Mouse (Mus musculus) heart, adult 2 months (tissue): ENCODE results near the gene Dgkg.

ENCODE experiments used
- CTCF ChIP-seq: fragments of 200-600 bp; IDR thresholded peaks from 2 replicates; pipeline ENCODE4 v1.8.1; 2022; ENCODE audit warnings: antibody characterized with exemption, mild to moderate bottlenecking, moderate library complexity
- POLR2A ChIP-seq: fragments of 200-500 bp; IDR thresholded peaks from 2 replicates; pipeline ENCODE4 v1.6.1; 2011; ENCODE audit warnings: mild to moderate bottlenecking, low read depth, low read length, control low read depth; ENCODE audit not compliant: insufficient read depth

DNA sequence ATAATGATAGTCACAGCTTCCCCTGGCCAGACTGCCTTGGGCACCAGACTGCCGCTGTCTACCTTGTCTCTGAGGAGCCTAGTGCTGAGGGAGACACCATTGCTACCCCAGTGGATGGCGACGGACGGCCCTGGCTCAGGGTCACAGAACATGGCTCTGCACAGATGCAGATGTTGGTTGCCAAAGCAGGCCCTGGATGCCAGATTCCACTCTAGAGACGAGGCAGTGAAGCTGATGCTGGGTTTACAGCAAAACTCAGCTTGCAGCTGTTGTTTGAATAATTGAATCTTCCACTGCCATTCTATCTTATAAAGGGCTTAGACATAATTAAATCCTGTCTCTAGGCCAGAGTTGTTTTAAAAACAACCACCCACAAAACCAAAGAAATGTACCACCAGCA is 153.0 kb downstream of the Dgkg start:
- TF ChIP-seq POLR2A (no peak), CTCF (no peak)
